Mouse (Mus musculus) liver, embryonic 14.5 days (tissue): ENCODE measurements around the gene Plcd4. TPM values are rescaled to one million over a fixed set of nuclear protein-coding genes. Genes with fewer than 3 reads are reported as not detected.
"Not testable (repeated sequence)": the region's sequence is repeated elsewhere in the genome, so short reads cannot be mapped to it uniquely, and the experiment has no call there.

ENCODE experiments used
- ATAC-seq: fragments of 200-750 bp; cut with Nextera tagmentation; 2 replicates; pipeline ENCODE4 v1.8.0; 2017; ENCODE audit warnings: moderate number of reproducible peaks, mild to moderate bottlenecking, moderate library complexity; ENCODE audit not compliant: insufficient read depth
- DNase-seq, 3 experiments: peaks; one replicate each; pipeline ENCODE4 v3.0.0-alpha.2; 2012 to 2013; ENCODE audit warnings: low read depth in 3 of 3, low spot score in 3 of 3
- H3K27ac ChIP-seq: fragments of 300-500 bp; sonication (generic); 2 replicates; pipeline ENCODE4 v1.5.1; 2014; ENCODE audit warnings: moderate library complexity, mild to moderate bottlenecking, control low read depth, inconsistent platforms
- H3K27me3 ChIP-seq: fragments of 300-500 bp; sonication (generic); 2 replicates; pipeline ENCODE4 v1.6.1; 2014; ENCODE audit warnings: mild to moderate bottlenecking, low read length, moderate library complexity; ENCODE audit not compliant: control insufficient read depth, insufficient read depth
- H3K36me3 ChIP-seq: fragments of 300-500 bp; sonication (generic); replicated peaks from 2 replicates; pipeline ENCODE4 v1.6.1; 2014; ENCODE audit warnings: low read depth; ENCODE audit not compliant: control insufficient read depth, insufficient read depth
- H3K4me1 ChIP-seq, 2 experiments: fragments of 200-500 bp in 1 of 2; fragments of 300-500 bp in 1 of 2; sonication (generic) in 1 of 2; replicated peaks; 2 replicates each; pipeline ENCODE4 v1.6.1; 2012 to 2014; ENCODE audit warnings: antibody characterized with exemption in 1 of 2, inconsistent platforms in 1 of 2, low read length in 1 of 2; ENCODE audit not compliant: control insufficient read depth in 2 of 2, insufficient read depth in 2 of 2
- H3K4me2 ChIP-seq: fragments of 300-500 bp; sonication (generic); 2 replicates; pipeline ENCODE4 v1.6.1; 2014; ENCODE audit warnings: low read depth, mild to moderate bottlenecking, control low read depth, moderate library complexity
- H3K4me3 ChIP-seq, 2 experiments: fragments of 200-500 bp in 1 of 2; fragments of 300-500 bp in 1 of 2; sonication (generic) in 1 of 2; 2 replicates each; pipeline ENCODE4 v1.5.1; 2012 to 2014; ENCODE audit warnings: low read depth in 2 of 2, low read length in 2 of 2, mild to moderate bottlenecking in 2 of 2, control low read depth in 1 of 2, inconsistent platforms in 1 of 2, moderate library complexity in 1 of 2; ENCODE audit not compliant: insufficient read depth in 1 of 2
- H3K9ac ChIP-seq: fragments of 300-500 bp; sonication (generic); replicated peaks from 2 replicates; pipeline ENCODE4 v1.6.1; 2014; ENCODE audit warnings: mild to moderate bottlenecking, control low read depth, moderate library complexity
- H3K9me3 ChIP-seq: fragments of 300-500 bp; sonication (generic); 2 replicates; pipeline ENCODE4 v1.6.1; 2016; ENCODE audit warnings: low read length, mixed read lengths; ENCODE audit not compliant: control insufficient read depth
- CTCF ChIP-seq: IDR thresholded peaks from 2 replicates; pipeline ENCODE4 v1.5.1; 2016; ENCODE audit warnings: antibody characterized with exemption, low read depth, control low read depth
- EP300 ChIP-seq: IDR thresholded peaks from 2 replicates; pipeline ENCODE4 v1.6.1; 2016; ENCODE audit warnings: antibody characterized with exemption, low read depth
- WGBS: fragments of 180-500 bp; shearing (Covaris S2); extraction: QIAGEN DNeasy Blood & Tissue Kit; methylation state at CpG from one replicate; pipeline ENCODE4 v1.1.7; 2014; ENCODE audit not compliant: insufficient replicate concordance; 5-methylcytosine and 5-hydroxymethylcytosine counted together
- polyA plus RNA-seq, 2 experiments: library from polyadenylated mRNA; depleted of rRNA in 1 of 2; stranded (reverse) in 1 of 2; unstranded in 1 of 2; fragments of >200 nt; fragmentation: Nextera tagmentation in 1 of 2; extraction: Ambion mirVana in 1 of 2; gene quantifications; 2 replicates each; pipeline versions ENCODE4 v1.2.1 to v1.2.3; 2012 to 2014

Plcd4 gene
- polyA plus RNA-seq, 2 experiments: 0.01 to 0.09 TPM

DNA sequence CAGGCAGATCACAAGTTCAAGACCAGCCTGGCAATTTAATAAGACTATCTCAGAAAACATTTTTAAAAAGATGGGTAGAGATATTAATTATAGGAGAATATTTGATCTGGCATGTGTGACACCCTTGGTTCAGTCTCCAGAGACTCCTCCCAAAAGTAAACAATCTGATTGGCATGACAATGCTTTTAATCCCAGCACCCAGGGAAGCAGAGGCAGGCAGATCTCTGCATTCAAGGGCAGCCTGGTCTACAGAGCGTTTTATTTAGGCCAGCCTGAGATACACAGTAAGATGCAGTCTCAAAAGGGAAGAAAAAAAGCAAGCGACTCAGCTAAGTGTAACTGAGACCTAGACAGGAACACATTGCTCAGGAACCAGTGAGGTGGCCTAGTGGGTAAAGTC, 34.9 kb upstream of the Plcd4 start:
- ATAC-seq: no peak
- Histone ChIP-seq H3K9ac (peak overlapping the region; percentile 96), H3K4me2 (peak overlapping the region; percentile 94)

DNA sequence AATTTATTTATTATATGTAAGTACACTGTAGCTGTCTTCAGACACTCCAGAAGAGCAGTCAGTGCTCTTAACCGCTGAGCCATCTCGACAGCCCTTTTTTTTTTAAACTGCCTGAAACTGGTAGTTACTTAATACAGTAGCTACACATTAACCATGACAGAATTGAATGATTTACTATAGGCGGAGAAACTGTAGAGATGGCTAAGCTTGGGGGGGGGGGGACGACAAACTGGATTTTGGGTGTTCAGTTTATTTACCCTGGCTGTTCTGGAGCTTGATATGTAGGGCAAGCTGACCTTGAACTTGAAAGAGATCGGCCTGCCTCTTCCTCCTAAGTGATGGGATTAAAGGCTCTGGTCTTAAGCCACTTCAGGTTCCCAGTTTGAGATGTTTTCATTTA, 31.4 kb upstream of the Plcd4 start:
- DNase-seq: no peak
- no peaks in the 10 kb centered on the region for H3K27me3 ChIP-seq
- no peak overlapping the region for H3K4me2 ChIP-seq
- H3K9me3 ChIP-seq: no peaks in the 10 kb centered on the region
- no peak overlapping the region for H3K4me3 ChIP-seq
- H3K4me1 ChIP-seq: peaks cover 14 to 28% of the 10 kb centered on the region in 2 experiments
- H3K36me3 ChIP-seq: peaks cover 17% of the 10 kb centered on the region
- no peak overlapping the region for H3K27ac ChIP-seq
- H3K9ac ChIP-seq: no peak overlapping the region
- TF ChIP-seq EP300 (no peak), CTCF (no peak)
- ATAC-seq: no peak
- WGBS: 77% methylated on average over 5 of the region's 5 CpGs

More for the DNA sequence above, 34.9 kb upstream of the Plcd4 start:
- Histone ChIP-seq H3K4me1 (peaks cover 20 to 21% of the 10 kb centered on the region in 2 experiments), H3K4me3 (peak overlapping the region; percentile 17 to 98; a peak in 3 of 4 replicates), H3K9me3 (no peaks in the 10 kb centered on the region), H3K27me3 (no peaks in the 10 kb centered on the region), H3K36me3 (peaks cover 12% of the 10 kb centered on the region), H3K27ac (no peak overlapping the region; the same call in 1 of the 2 replicates)
- DNase-seq: no peak
- 72% methylated on average over 2 of the region's 2 CpGs for WGBS
- TF ChIP-seq EP300 (no peak), CTCF (no peak)

DNA sequence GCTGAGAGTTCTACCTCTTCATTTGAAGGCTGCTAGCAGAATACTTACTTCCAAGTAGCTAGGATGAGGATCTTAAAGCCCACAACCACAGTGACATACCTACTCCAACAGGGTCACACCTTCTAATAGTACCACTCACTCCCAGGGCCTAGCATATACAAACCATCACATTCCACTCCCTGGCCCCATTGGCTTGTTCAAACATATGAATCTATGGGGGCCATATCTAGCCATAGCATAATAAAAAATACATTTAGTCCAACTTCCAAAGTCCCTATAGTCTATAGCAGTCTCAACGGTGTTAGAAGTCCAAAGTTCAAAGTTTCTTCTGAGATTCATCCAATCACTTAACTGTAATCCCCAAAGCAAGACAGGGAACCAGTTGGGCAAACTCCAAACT, 29.7 kb upstream of the Plcd4 start:
- not testable (repeated sequence) for H3K9ac ChIP-seq, H3K4me2 ChIP-seq, H3K27ac ChIP-seq, ATAC-seq, H3K4me3 ChIP-seq, H3K27me3 ChIP-seq, DNase-seq, H3K9me3 ChIP-seq
- Histone ChIP-seq H3K36me3 (peaks cover 24% of the 10 kb centered on the region), H3K4me1 (peaks cover 7 to 22% of the 10 kb centered on the region in 2 experiments)
- 78% methylated on average over 1 of the region's 1 CpGs for WGBS

DNA sequence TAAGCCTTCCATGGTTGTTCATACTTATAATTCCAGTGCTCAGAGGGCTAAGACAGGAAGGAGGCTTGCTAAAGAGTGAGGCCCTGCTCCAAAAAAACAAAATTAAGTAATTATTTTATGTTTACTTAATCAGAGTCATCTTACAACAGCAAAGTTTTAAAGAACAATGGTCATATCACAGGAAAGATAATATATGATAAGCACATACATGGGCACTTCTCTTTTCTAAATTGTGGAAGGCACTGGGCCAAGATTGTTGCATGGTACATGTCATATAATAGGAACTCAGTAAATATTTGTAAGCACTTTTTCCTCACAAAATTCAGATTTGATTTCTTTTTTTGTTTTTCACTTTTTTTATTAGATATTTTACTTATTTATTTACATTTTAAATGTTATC, 22.8 kb upstream of the Plcd4 start:
- no peak for DNase-seq
- TF ChIP-seq EP300 (no peak), CTCF (no peak)
- Histone ChIP-seq H3K4me1 (no peaks in the 10 kb centered on the region), H3K4me3 (no peak overlapping the region), H3K27me3 (no peaks in the 10 kb centered on the region), H3K27ac (no peak overlapping the region), H3K9ac (no peak overlapping the region), H3K9me3 (no peaks in the 10 kb centered on the region), H3K4me2 (no peak overlapping the region), H3K36me3 (peaks cover 50% of the 10 kb centered on the region)
- no peak for ATAC-seq

DNA sequence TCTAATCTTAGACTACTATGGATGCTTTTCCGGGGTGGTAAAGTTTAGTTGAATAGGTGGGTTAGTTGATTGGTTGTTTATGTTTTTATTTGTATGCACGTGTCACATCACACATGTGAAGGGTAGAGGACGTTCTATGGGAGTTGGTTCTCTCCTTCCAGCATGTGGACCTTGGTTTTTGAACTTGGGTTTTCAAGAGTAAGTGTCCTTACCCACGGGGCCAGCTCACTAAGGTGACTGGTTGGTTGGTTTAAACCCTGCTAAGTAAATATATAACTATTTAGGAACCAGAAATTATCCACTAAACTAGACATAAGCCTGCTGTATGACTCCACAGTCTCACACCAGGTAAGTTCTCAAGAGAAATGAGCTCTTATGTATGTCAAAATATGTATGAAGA, 17.9 kb upstream of the Plcd4 start:
- peaks cover 65% of the 10 kb centered on the region for H3K36me3 ChIP-seq
- no peak overlapping the region for H3K27ac ChIP-seq
- TF ChIP-seq EP300 (no peak), CTCF (no peak)
- WGBS: 76% methylated on average over 4 of the region's 4 CpGs
- H3K9ac ChIP-seq: no peak overlapping the region
- no peaks in the 10 kb centered on the region for H3K27me3 ChIP-seq
- DNase-seq (no peak), ATAC-seq (no peak)
- no peak overlapping the region for H3K4me2 ChIP-seq
- H3K4me3 ChIP-seq: no peak overlapping the region
- no peaks in the 10 kb centered on the region for H3K4me1 ChIP-seq
- H3K9me3 ChIP-seq: no peaks in the 10 kb centered on the region
